Mouse (Mus musculus) embryonic facial prominence, embryonic 10.5 days (tissue): ENCODE data around the gene Igll1. TPM values are rescaled to one million over a fixed set of nuclear protein-coding genes. Genes with fewer than 3 reads are reported as not detected.

Experiments
- DNase-seq: peaks from one replicate; pipeline ENCODE4 v3.0.0-alpha.2; 2017; ENCODE audit warnings: low spot score
- H3K27ac ChIP-seq: fragments of 300-500 bp; sonication (generic); replicated peaks from 2 replicates; pipeline ENCODE4 v1.5.1; 2016; ENCODE audit warnings: mild to moderate bottlenecking
- H3K27me3 ChIP-seq: fragments of 300-500 bp; sonication (generic); replicated peaks from 2 replicates; pipeline ENCODE4 v1.6.1; 2016; ENCODE audit warnings: low read depth, mild to moderate bottlenecking; ENCODE audit not compliant: poor library complexity, severe bottlenecking
- H3K36me3 ChIP-seq: fragments of 300-500 bp; sonication (generic); replicated peaks from 2 replicates; pipeline ENCODE4 v1.6.1; 2016; ENCODE audit warnings: mild to moderate bottlenecking, moderate library complexity
- H3K4me1 ChIP-seq: fragments of 300-500 bp; sonication (generic); 2 replicates; pipeline ENCODE4 v1.6.1; 2016
- H3K4me3 ChIP-seq: fragments of 300-500 bp; sonication (generic); 2 replicates; pipeline ENCODE4 v1.5.1; 2016; ENCODE audit warnings: mild to moderate bottlenecking, moderate library complexity
- H3K9me3 ChIP-seq: fragments of 300-500 bp; sonication (generic); 2 replicates; pipeline ENCODE4 v1.6.1; 2016; ENCODE audit warnings: mild to moderate bottlenecking
- WGBS: fragments of 180-500 bp; shearing (Covaris S2); methylation state at CpG from one replicate; pipeline ENCODE4 v1.1.7; 2016; 5-methylcytosine and 5-hydroxymethylcytosine counted together
- polyA plus RNA-seq: library from polyadenylated mRNA; unstranded; fragments of >200 nt; fragmentation: Nextera tagmentation; extraction: Ambion mirVana; gene quantifications from 2 replicates; pipeline ENCODE4 v1.2.1, GENCODE M21; 2016

The Igll1 gene
- 0.29 TPM in 1 of 2 replicates, not detected in the other for polyA plus RNA-seq

GRCm38 (mm10) chr16:16863978-16864377 lies at the start of gene Igll1:
TSS of gene Igll1 (minus strand) at chr16:16863985.
- Histone ChIP-seq H3K4me3 (no peak within 1 kb of the TSS), H3K27ac (no peak within 1 kb of the TSS), H3K9me3 (no peaks in the 10 kb centered on the region), H3K4me1 (peaks cover 7% of the 10 kb centered on the region; the same call in 1 of the 2 replicates), H3K36me3 (no peaks in the 10 kb centered on the region), H3K27me3 (no peaks in the 10 kb centered on the region)
- DNase-seq, result no peak
- 80% methylated on average over 2 of the region's 2 CpGs for WGBS

GRCm38 (mm10) chr16:16913440-16913839 lies 49.7 kb upstream of the Igll1 start:
- WGBS, result 85% methylated on average over 1 of the region's 1 CpGs
- Histone ChIP-seq H3K27ac (no peak overlapping the region), H3K4me3 (no peak overlapping the region), H3K36me3 (peaks cover 90% of the 10 kb centered on the region), H3K4me1 (peaks cover 9% of the 10 kb centered on the region), H3K9me3 (no peaks in the 10 kb centered on the region), H3K27me3 (no peaks in the 10 kb centered on the region)
- DNase-seq, result no peak

- peaks cover 9% of the 10 kb centered on the region for H3K4me1 ChIP-seq
- peaks cover 90% of the 10 kb centered on the region for H3K36me3 ChIP-seq
- no peak overlapping the region for H3K4me3 ChIP-seq
- H3K9me3 ChIP-seq, result no peaks in the 10 kb centered on the region
- no peaks in the 10 kb centered on the region for H3K27me3 ChIP-seq
- WGBS, result 36% methylated on average over 13 of the region's 13 CpGs
- H3K27ac ChIP-seq, result peak overlapping the region; percentile 88
- peak; percentile 85 for DNase-seq
Measured at GRCm38 (mm10) chr16:16911641-16912597, 48.1 kb upstream of the Igll1 start.

GRCm38 (mm10) chr16:16907799-16908198 lies 44.0 kb upstream of the Igll1 start:
- peaks cover 89% of the 10 kb centered on the region for H3K36me3 ChIP-seq
- no peaks in the 10 kb centered on the region for H3K9me3 ChIP-seq
- peaks cover 9% of the 10 kb centered on the region for H3K4me1 ChIP-seq
- no peak for DNase-seq
- 83% methylated on average over 6 of the region's 6 CpGs for WGBS
- H3K4me3 ChIP-seq, result no peak overlapping the region
- H3K27me3 ChIP-seq, result no peaks in the 10 kb centered on the region
- no peak overlapping the region for H3K27ac ChIP-seq

GRCm38 (mm10) chr16:16903188-16903587 lies 39.4 kb upstream of the Igll1 start:
- no peaks in the 10 kb centered on the region for H3K4me1 ChIP-seq
- no peaks in the 10 kb centered on the region for H3K27me3 ChIP-seq
- WGBS, result 89% methylated on average over 5 of the region's 5 CpGs
- H3K4me3 ChIP-seq, result no peak overlapping the region
- H3K27ac ChIP-seq, result no peak overlapping the region
- DNase-seq, result no peak
- H3K9me3 ChIP-seq, result no peaks in the 10 kb centered on the region
- peaks cover 62% of the 10 kb centered on the region for H3K36me3 ChIP-seq

- no peak overlapping the region for H3K27ac ChIP-seq
- H3K9me3 ChIP-seq, result no peaks in the 10 kb centered on the region
- WGBS, result 86% methylated on average over 4 of the region's 4 CpGs
- peaks cover 54% of the 10 kb centered on the region for H3K36me3 ChIP-seq
- no peak overlapping the region for H3K4me3 ChIP-seq
- no peak for DNase-seq
- no peaks in the 10 kb centered on the region for H3K27me3 ChIP-seq
- peaks cover 6% of the 10 kb centered on the region for H3K4me1 ChIP-seq
Measured at GRCm38 (mm10) chr16:16902329-16902728, 38.5 kb upstream of the Igll1 start.

GRCm38 (mm10) chr16:16897056-16897584 lies 33.3 kb upstream of the Igll1 start:
- DNase-seq, result no peak
- 32% methylated on average over 10 of the region's 10 CpGs for WGBS
- H3K27me3 ChIP-seq, result no peaks in the 10 kb centered on the region
- H3K9me3 ChIP-seq, result no peaks in the 10 kb centered on the region
- peaks cover 31% of the 10 kb centered on the region for H3K36me3 ChIP-seq
- H3K27ac ChIP-seq, result peak overlapping the region; percentile 85
- H3K4me1 ChIP-seq, result peaks cover 20% of the 10 kb centered on the region
- peak overlapping the region; percentile 79 for H3K4me3 ChIP-seq

GRCm38 (mm10) chr16:16896382-16897055 lies 32.7 kb upstream of the Igll1 start, which contains the start of gene Ppm1f:
TSS of gene Ppm1f (plus strand) at chr16:16896469.
- DNase-seq, result peak; percentile 96
- peaks cover 20% of the 10 kb centered on the region for H3K4me1 ChIP-seq
- WGBS, result under 1% methylated on average over 29 of the region's 29 CpGs
- peak within 1 kb of the TSS; percentile 85 for H3K27ac ChIP-seq
- H3K9me3 ChIP-seq, result no peaks in the 10 kb centered on the region
- H3K27me3 ChIP-seq, result no peaks in the 10 kb centered on the region
- H3K4me3 ChIP-seq, result peak within 1 kb of the TSS; percentile 79
- peaks cover 35% of the 10 kb centered on the region for H3K36me3 ChIP-seq

GRCm38 (mm10) chr16:16896015-16896381 lies 32.2 kb upstream of the Igll1 start:
- Histone ChIP-seq H3K9me3 (no peaks in the 10 kb centered on the region), H3K4me1 (peaks cover 20% of the 10 kb centered on the region), H3K36me3 (peaks cover 40% of the 10 kb centered on the region), H3K4me3 (peak overlapping the region; percentile 79; the same call in 1 of the 2 replicates), H3K27ac (peak overlapping the region; percentile 85), H3K27me3 (no peaks in the 10 kb centered on the region)
- 25% methylated on average over 4 of the region's 4 CpGs for WGBS
- no peak for DNase-seq

GRCm38 (mm10) chr16:16892366-16892765 lies 28.6 kb upstream of the Igll1 start:
- no peak for DNase-seq
- Histone ChIP-seq H3K9me3 (no peaks in the 10 kb centered on the region), H3K27me3 (no peaks in the 10 kb centered on the region), H3K36me3 (peaks cover 71% of the 10 kb centered on the region), H3K4me3 (no peak overlapping the region), H3K4me1 (peaks cover 14% of the 10 kb centered on the region), H3K27ac (no peak overlapping the region)
- WGBS, result 90% methylated on average over 7 of the region's 7 CpGs

GRCm38 (mm10) chr16:16888341-16888740 lies 24.6 kb upstream of the Igll1 start:
- 93% methylated on average over 1 of the region's 1 CpGs for WGBS
- Histone ChIP-seq H3K27ac (no peak overlapping the region), H3K4me1 (no peaks in the 10 kb centered on the region), H3K9me3 (no peaks in the 10 kb centered on the region), H3K27me3 (no peaks in the 10 kb centered on the region), H3K36me3 (peaks cover 100% of the 10 kb centered on the region), H3K4me3 (no peak overlapping the region)
- DNase-seq, result no peak

- H3K9me3 ChIP-seq, result peaks cover 9% of the 10 kb centered on the region; the same call in 1 of the 2 replicates
- DNase-seq, result no peak
- no peak overlapping the region for H3K4me3 ChIP-seq
- no peak overlapping the region for H3K27ac ChIP-seq
- 92% methylated on average over 5 of the region's 5 CpGs for WGBS
- H3K27me3 ChIP-seq, result no peaks in the 10 kb centered on the region
- peaks cover 94% of the 10 kb centered on the region for H3K36me3 ChIP-seq
- no peaks in the 10 kb centered on the region for H3K4me1 ChIP-seq
Measured at GRCm38 (mm10) chr16:16879025-16879424, 15.2 kb upstream of the Igll1 start.
